Mouse (Mus musculus): ENCODE results near the gene Rcbtb2. TPM values are rescaled to one million over a fixed set of nuclear protein-coding genes. Genes with fewer than 3 reads are reported as not detected.
A peak's percentile ranks its signal among the peaks of the same experiment; 100 is the strongest.

Gene Rcbtb2
- polyA plus RNA-seq, 1 experiment, result 81.6 TPM

GRCm38 (mm10) chr14:73143710-73144420 lies 21.0 kb downstream of the Rcbtb2 start:
- TF ChIP-seq POLR2A (IDR thresholded peaks at IDR 0.05; ENCODE audit: low read depth, low read length) (peak; percentile 14), CTCF (IDR thresholded peaks at IDR 0.05; ENCODE audit: borderline replicate concordance, insufficient read depth, low read length) (no peak)
- H3K4me1 ChIP-seq (ENCODE audit: control insufficient read depth, insufficient read depth, low read length), result no peaks in the 10 kb centered on the region

DNA sequence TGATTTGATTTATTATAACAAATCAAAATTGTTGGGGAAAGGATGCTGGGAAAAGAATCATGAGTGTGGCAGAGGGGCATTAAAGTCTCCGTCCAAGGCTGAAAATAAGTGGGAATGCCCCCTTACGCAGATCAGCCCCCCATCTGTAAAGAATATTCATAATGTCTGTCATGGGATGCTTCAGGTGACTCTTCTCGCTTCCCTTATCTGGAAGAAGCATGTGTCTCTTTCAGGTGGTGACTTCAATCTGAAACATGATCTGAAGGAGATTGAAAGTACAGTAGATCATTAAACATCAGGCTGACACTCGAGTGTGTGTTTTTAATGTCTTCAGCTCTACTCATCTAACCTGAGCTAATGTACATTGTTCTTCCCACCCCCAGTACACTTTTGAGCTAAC lies 22.7 kb downstream of the Rcbtb2 start:
- no peak for TF ChIP-seq POLR2A (IDR thresholded peaks at IDR 0.05; ENCODE audit: low read depth, low read length)
- TF ChIP-seq CTCF (IDR thresholded peaks at IDR 0.05; ENCODE audit: borderline replicate concordance, insufficient read depth, low read length), result no peak
- Histone ChIP-seq H3K4me3 (ENCODE audit: insufficient read depth, low read length) (no peak overlapping the region), H3K4me1 (ENCODE audit: control insufficient read depth, insufficient read depth, low read length) (no peaks in the 10 kb centered on the region), H3K27ac (ENCODE audit: insufficient read depth, low read length) (no peak overlapping the region)

More at GRCm38 (mm10) chr14:73143710-73144420, 21.0 kb downstream of the Rcbtb2 start:
- H3K4me3 ChIP-seq (ENCODE audit: insufficient read depth, low read length), result peak overlapping the region; percentile 88
- peak overlapping the region; percentile 92 for H3K27ac ChIP-seq (ENCODE audit: insufficient read depth, low read length)

DNA sequence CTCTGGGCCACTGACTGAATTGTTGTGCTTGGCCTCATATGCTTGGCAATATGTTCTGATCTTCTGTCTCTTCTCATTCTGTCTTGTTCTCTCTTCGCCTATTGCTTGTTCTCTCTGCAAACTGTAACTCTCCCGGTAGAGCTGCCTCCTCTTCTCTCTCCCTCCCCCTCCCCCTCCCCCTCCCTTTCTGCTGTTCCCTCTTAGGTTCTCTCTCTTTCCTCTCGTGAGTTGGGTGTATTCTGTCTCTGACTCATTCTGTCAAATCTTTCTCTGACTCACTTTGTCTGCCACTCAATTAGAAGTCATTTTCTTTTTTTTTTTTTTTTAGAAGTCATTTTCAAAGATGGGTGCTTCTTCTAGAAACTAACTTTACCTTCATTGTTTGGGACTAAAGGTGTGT lies 23.9 kb downstream of the Rcbtb2 start:
- Histone ChIP-seq H3K4me3 (ENCODE audit: insufficient read depth, low read length) (no peak overlapping the region), H3K27ac (ENCODE audit: insufficient read depth, low read length) (no peak overlapping the region), H3K4me1 (ENCODE audit: control insufficient read depth, insufficient read depth, low read length) (no peaks in the 10 kb centered on the region)
- TF ChIP-seq CTCF (IDR thresholded peaks at IDR 0.05; ENCODE audit: borderline replicate concordance, insufficient read depth, low read length), result no peak
- TF ChIP-seq POLR2A (IDR thresholded peaks at IDR 0.05; ENCODE audit: low read depth, low read length), result no peak

GRCm38 (mm10) chr14:73148125-73148524 lies 25.3 kb downstream of the Rcbtb2 start:
- Histone ChIP-seq H3K27ac (ENCODE audit: insufficient read depth, low read length) (no peak overlapping the region), H3K4me1 (ENCODE audit: control insufficient read depth, insufficient read depth, low read length) (no peaks in the 10 kb centered on the region), H3K4me3 (ENCODE audit: insufficient read depth, low read length) (no peak overlapping the region)
- no peak for TF ChIP-seq POLR2A (IDR thresholded peaks at IDR 0.05; ENCODE audit: low read depth, low read length)
- TF ChIP-seq CTCF (IDR thresholded peaks at IDR 0.05; ENCODE audit: borderline replicate concordance, insufficient read depth, low read length), result no peak

DNA sequence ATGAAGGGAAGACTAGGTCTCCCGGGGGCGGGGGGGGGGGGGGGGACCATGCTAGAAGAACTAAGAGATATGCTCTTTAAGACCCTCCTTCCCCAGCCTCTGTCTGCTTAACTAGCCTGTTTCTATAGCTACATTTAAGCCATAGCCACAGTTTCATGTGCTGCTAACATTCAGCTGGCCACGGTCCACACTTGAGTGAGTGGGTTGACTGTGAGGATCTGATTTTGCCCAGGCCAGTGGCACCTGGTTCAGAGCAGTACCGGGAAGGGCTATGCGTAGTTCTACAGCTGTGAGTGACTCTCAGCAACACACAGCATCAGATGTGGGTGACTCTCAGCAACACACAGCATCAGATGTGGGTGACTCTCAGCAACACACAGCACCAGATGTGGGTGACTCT lies 38.5 kb downstream of the Rcbtb2 start:
- no peak for TF ChIP-seq CTCF (IDR thresholded peaks at IDR 0.05; ENCODE audit: borderline replicate concordance, insufficient read depth, low read length)
- no peak for TF ChIP-seq POLR2A (IDR thresholded peaks at IDR 0.05; ENCODE audit: low read depth, low read length)
- Histone ChIP-seq H3K27ac (ENCODE audit: insufficient read depth, low read length) (no peak overlapping the region), H3K4me1 (ENCODE audit: control insufficient read depth, insufficient read depth, low read length) (no peaks in the 10 kb centered on the region), H3K4me3 (ENCODE audit: insufficient read depth, low read length) (no peak overlapping the region)

DNA sequence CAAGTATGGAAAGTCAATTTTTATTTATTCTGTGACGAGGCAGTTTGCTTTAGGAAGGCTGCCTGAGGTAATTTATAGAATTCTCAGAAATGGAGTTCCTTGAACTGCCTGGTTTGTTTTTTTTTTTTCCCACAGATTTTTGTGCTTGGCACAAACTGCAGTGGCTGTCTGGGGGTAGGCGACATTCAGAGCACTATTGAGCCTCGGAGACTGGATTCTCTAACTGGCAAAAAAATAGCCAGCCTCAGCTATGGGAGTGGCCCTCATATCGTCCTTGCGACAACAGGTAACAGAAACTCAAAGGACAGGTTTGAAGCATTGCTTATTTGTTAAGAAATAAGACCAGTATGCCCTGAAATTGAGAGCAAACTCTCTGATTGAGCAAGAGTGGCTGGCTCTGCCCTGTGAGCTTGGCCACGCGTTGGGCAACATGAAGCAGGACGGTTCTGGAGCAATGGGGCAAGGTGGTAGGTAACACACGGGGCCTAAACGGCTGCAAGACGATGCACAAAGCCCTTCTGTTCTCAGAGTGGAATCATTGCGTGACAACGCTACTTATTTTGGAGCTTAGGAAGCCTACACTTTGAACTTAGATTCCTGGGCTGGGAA lies 39.5 kb downstream of the Rcbtb2 start:
- TF ChIP-seq POLR2A (IDR thresholded peaks at IDR 0.05; ENCODE audit: low read depth, low read length) (no peak), CTCF (IDR thresholded peaks at IDR 0.05; ENCODE audit: borderline replicate concordance, insufficient read depth, low read length) (no peak)
- Histone ChIP-seq H3K27ac (ENCODE audit: insufficient read depth, low read length) (no peak overlapping the region), H3K4me1 (ENCODE audit: control insufficient read depth, insufficient read depth, low read length) (no peaks in the 10 kb centered on the region), H3K4me3 (ENCODE audit: insufficient read depth, low read length) (no peak overlapping the region)

GRCm38 (mm10) chr14:73163363-73163998 lies 40.6 kb downstream of the Rcbtb2 start:
- Histone ChIP-seq H3K27ac (ENCODE audit: insufficient read depth, low read length) (no peak overlapping the region), H3K4me3 (ENCODE audit: insufficient read depth, low read length) (no peak overlapping the region), H3K4me1 (ENCODE audit: control insufficient read depth, insufficient read depth, low read length) (no peaks in the 10 kb centered on the region)
- no peak for TF ChIP-seq CTCF (IDR thresholded peaks at IDR 0.05; ENCODE audit: borderline replicate concordance, insufficient read depth, low read length)
- TF ChIP-seq POLR2A (IDR thresholded peaks at IDR 0.05; ENCODE audit: low read depth, low read length), result no peak

DNA sequence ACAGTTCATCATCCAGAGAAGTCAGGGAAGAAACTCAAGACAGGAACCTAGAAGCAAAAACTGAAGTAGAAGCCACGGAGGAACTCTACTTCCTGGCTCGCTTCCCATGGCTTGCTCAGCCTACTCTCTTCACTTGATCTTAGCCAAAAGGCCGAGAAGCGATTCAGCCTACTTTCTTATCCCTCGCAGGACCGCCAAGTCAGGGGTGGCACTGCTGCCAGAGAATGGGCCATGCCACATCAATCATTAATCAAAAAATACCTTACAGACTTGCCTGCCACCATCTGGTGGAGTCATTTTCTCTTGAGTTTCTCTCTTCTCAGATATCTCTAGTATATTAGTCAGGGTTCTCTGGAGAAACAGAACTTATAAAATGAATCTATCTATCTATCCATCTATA lies 42.3 kb downstream of the Rcbtb2 start:
- TF ChIP-seq POLR2A (IDR thresholded peaks at IDR 0.05; ENCODE audit: low read depth, low read length) (no peak), CTCF (IDR thresholded peaks at IDR 0.05; ENCODE audit: borderline replicate concordance, insufficient read depth, low read length) (no peak)
- H3K4me1 ChIP-seq (ENCODE audit: control insufficient read depth, insufficient read depth, low read length), result no peaks in the 10 kb centered on the region
- H3K4me3 ChIP-seq (ENCODE audit: insufficient read depth, low read length), result no peak overlapping the region
- no peak overlapping the region for H3K27ac ChIP-seq (ENCODE audit: insufficient read depth, low read length)

DNA sequence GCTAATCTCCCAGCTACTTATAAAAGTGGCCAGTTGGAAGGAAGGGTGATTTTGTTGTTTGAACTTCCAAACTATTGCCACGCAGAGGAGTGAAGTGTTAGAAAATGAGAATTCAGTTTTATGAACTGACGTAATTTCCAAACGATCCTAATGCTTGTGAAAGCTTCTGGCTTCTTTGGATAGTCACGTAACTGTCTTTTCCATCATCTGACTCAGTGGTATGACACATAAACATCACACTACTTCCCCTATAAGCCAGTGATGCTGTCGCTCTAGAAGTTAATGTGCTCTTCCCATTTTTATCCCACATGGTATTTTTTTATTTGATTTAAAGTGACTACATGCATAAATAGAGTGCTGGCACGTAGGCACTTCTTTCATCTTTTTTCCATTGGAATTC lies 45.8 kb downstream of the Rcbtb2 start:
- Histone ChIP-seq H3K27ac (ENCODE audit: insufficient read depth, low read length) (no peak overlapping the region), H3K4me3 (ENCODE audit: insufficient read depth, low read length) (no peak overlapping the region), H3K4me1 (ENCODE audit: control insufficient read depth, insufficient read depth, low read length) (no peaks in the 10 kb centered on the region)
- TF ChIP-seq POLR2A (IDR thresholded peaks at IDR 0.05; ENCODE audit: low read depth, low read length), result no peak
- no peak for TF ChIP-seq CTCF (IDR thresholded peaks at IDR 0.05; ENCODE audit: borderline replicate concordance, insufficient read depth, low read length)

Data from embryonic fibroblast, embryonic 13.5 days (primary cell).